Mouse (Mus musculus) heart, adult 2 months (tissue): Measurements from ENCODE around the gene Vcam1. TPM values are rescaled to one million over a fixed set of nuclear protein-coding genes. Genes with fewer than 3 reads are reported as not detected.
A peak's percentile ranks its signal among the peaks of the same experiment; 100 is the strongest.

ENCODE experiments used
- DNase-seq, 2 experiments: peaks; one replicate each; pipeline ENCODE4 v3.0.0; 2021
- H3K27ac ChIP-seq: fragments of 200-600 bp; 2 replicates; pipeline ENCODE4 v1.8.1; 2022
- H3K27me3 ChIP-seq: fragments of 200-500 bp; 2 replicates; pipeline ENCODE4 v1.6.1; 2012; ENCODE audit warnings: mild to moderate bottlenecking, low read length, inconsistent platforms, mixed read lengths; ENCODE audit not compliant: control insufficient read depth, insufficient read depth
- H3K36me3 ChIP-seq: fragments of 200-500 bp; 2 replicates; pipeline ENCODE4 v1.6.1; 2012; ENCODE audit warnings: low read length, inconsistent platforms; ENCODE audit not compliant: control insufficient read depth, insufficient read depth
- H3K4me1 ChIP-seq: fragments of 200-500 bp; 2 replicates; pipeline ENCODE4 v1.6.1; 2011; ENCODE audit warnings: low read length; ENCODE audit not compliant: control insufficient read depth, insufficient read depth
- H3K4me3 ChIP-seq: fragments of 200-600 bp; 2 replicates; pipeline ENCODE4 v1.8.1; 2022
- H3K79me2 ChIP-seq: fragments of 200-500 bp; replicated peaks from 2 replicates; pipeline ENCODE4 v1.6.1; 2012; ENCODE audit warnings: mild to moderate bottlenecking, inconsistent platforms, low read length, moderate library complexity, mixed read lengths; ENCODE audit not compliant: control insufficient read depth, insufficient read depth
- H3K9ac ChIP-seq: fragments of 200-500 bp; 2 replicates; pipeline ENCODE4 v1.6.1; 2012; ENCODE audit warnings: low read depth, mild to moderate bottlenecking, control low read depth, inconsistent platforms, low read length, mixed read lengths
- CTCF ChIP-seq: fragments of 200-600 bp; IDR thresholded peaks from 2 replicates; pipeline ENCODE4 v1.8.1; 2022; ENCODE audit warnings: antibody characterized with exemption, mild to moderate bottlenecking, moderate library complexity
- EP300 ChIP-seq: fragments of 200-500 bp; IDR thresholded peaks from 2 replicates; pipeline ENCODE4 v1.6.1; 2011; ENCODE audit warnings: low read depth, low read length, control low read depth; ENCODE audit not compliant: insufficient read depth
- POLR2A ChIP-seq: fragments of 200-500 bp; IDR thresholded peaks from 2 replicates; pipeline ENCODE4 v1.6.1; 2011; ENCODE audit warnings: mild to moderate bottlenecking, low read depth, low read length, control low read depth; ENCODE audit not compliant: insufficient read depth
- WGBS: fragments of 180-500 bp; shearing (Covaris S2); methylation state at CpG from one replicate; pipeline ENCODE4 v1.1.7; 2018; 5-methylcytosine and 5-hydroxymethylcytosine counted together
- intact Hi-C: fragments of 180-260 bp; cut with DNase I; formaldehyde crosslinking; loops from one replicate; pipeline ENCODE4 v1.15.1; 2025
- polyA plus RNA-seq: library from polyadenylated mRNA; depleted of rRNA; stranded (reverse); fragments of >200 nt; gene quantifications from 2 replicates; pipeline ENCODE4 v1.2.3, GENCODE M21; 2012
- total RNA-seq, 2 experiments: library from RNA; stranded (reverse); gene quantifications; 2 replicates each; pipeline ENCODE4 v1.2.3; 2021

The Vcam1 gene
- total and polyA plus RNA-seq, 3 experiments = 5.8 to 15.3 (median 14.7) TPM

DNA sequence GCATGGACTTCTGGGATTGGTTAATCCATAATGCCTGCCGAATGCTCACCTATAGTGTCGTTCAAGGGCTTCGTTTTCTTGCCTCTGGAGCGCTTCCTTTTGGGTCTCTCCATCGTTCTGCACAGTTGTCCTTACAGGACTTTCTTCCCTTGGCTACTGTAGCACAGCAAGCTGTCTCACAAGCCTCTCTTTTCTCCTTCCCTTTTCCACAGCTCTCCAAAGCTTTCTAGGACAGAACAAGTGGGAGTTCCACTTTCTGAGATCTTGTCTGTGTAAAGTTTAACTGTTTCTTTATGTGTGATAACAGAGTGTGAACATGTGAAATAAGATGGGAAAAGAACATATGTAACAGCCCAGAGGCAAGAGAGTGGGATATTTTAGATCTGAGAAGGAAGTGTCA lies 34.0 kb upstream of the Vcam1 start:
- H3K36me3 ChIP-seq = peaks cover under 1% of the 10 kb centered on the region
- TF ChIP-seq CTCF (no peak), EP300 (no peak), POLR2A (no peak)
- no peak overlapping the region for H3K27ac ChIP-seq
- no peak overlapping the region for H3K4me3 ChIP-seq
- no peak overlapping the region for H3K9ac ChIP-seq
- no peaks in the 10 kb centered on the region for H3K79me2 ChIP-seq
- intact Hi-C loops = loop anchor here (5.0 kb wide), 1 partner anchor 66 kb away; no protein-coding TSS in a partner anchor
- no peak for DNase-seq
- no peaks in the 10 kb centered on the region for H3K27me3 ChIP-seq
- WGBS = 84% methylated on average over 5 of the region's 5 CpGs
- peaks cover 1% of the 10 kb centered on the region for H3K4me1 ChIP-seq

GRCm38 (mm10) chr3:116162097-116162666 lies 32.7 kb upstream of the Vcam1 start:
- peak in 1 of 2 experiments; percentile 18 for DNase-seq
- Histone ChIP-seq H3K79me2 (no peaks in the 10 kb centered on the region), H3K27ac (peak overlapping the region; percentile 2; the same call in 1 of the 2 replicates), H3K9ac (no peak overlapping the region), H3K36me3 (no peaks in the 10 kb centered on the region; the same call in 1 of the 2 replicates), H3K4me1 (peaks cover 1% of the 10 kb centered on the region), H3K27me3 (no peaks in the 10 kb centered on the region), H3K4me3 (no peak overlapping the region)
- intact Hi-C loops = loop anchor here (5.0 kb wide), 1 partner anchor 65 kb away; no protein-coding TSS in a partner anchor
- 59% methylated on average over 9 of the region's 9 CpGs for WGBS
- TF ChIP-seq POLR2A (no peak), CTCF (no peak), EP300 (no peak)

DNA sequence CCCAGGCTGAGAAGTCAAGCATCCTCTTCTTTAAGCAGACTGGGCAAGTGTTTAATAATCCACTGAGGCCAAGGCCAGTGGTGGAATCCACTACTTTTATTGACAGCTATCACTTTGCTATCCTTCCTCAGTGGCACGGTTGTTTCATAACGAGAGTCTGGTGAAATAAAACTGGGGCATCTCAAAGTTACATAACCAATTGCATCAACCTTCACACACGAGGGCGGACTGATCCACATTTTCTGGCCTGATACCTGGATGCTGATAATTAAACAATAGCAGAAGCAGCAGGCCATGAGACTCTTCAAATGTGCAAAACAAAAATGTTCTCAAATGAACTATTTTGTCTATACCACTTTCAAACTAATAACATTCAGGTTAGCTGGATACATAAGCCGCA lies 29.9 kb upstream of the Vcam1 start:
- TF ChIP-seq POLR2A = no peak
- TF ChIP-seq CTCF = no peak
- no peak for TF ChIP-seq EP300
- no peak overlapping the region for H3K9ac ChIP-seq
- H3K4me1 ChIP-seq = peaks cover 1% of the 10 kb centered on the region
- intact Hi-C loops = no loop called here
- no peak overlapping the region for H3K4me3 ChIP-seq
- WGBS = 95% methylated on average over 5 of the region's 5 CpGs
- no peaks in the 10 kb centered on the region for H3K79me2 ChIP-seq
- H3K36me3 ChIP-seq = no peaks in the 10 kb centered on the region
- no peak for DNase-seq
- no peaks in the 10 kb centered on the region for H3K27me3 ChIP-seq
- no peak overlapping the region for H3K27ac ChIP-seq

DNA sequence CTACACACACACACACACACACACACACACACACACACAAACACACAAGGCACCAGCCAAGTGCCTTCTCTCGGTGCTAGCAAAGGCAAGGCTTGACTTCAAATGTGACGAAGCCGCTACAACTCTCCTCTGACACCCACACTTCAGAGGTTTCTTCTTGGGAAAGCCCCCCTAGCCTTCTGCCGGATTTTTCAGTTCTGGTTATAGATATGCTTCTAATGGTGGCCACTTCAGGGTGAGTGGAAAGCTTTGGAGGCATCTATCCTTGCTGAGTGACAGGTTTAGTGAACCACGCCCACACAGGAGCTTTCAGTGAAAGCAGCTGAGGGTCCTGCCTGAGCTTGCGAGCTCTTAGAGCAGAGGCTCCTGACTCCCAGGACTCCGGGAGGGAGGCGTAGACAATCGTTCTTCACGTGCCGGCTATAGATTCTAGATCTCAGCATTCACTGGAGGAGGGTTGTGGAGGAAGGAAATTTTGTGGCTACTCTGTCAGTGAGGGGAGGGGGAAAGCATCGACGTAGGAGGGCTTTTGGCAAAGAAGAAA lies 28.0 kb upstream of the Vcam1 start:
- WGBS = 68% methylated on average over 13 of the region's 13 CpGs
- H3K36me3 ChIP-seq = no peaks in the 10 kb centered on the region
- H3K79me2 ChIP-seq = no peaks in the 10 kb centered on the region
- intact Hi-C loops = no loop called here
- no peak for DNase-seq
- no peak overlapping the region for H3K27ac ChIP-seq
- peaks cover 1% of the 10 kb centered on the region for H3K4me1 ChIP-seq
- H3K27me3 ChIP-seq = no peaks in the 10 kb centered on the region
- H3K4me3 ChIP-seq = no peak overlapping the region
- TF ChIP-seq POLR2A (no peak), EP300 (no peak), CTCF (no peak)
- H3K9ac ChIP-seq = no peak overlapping the region

DNA sequence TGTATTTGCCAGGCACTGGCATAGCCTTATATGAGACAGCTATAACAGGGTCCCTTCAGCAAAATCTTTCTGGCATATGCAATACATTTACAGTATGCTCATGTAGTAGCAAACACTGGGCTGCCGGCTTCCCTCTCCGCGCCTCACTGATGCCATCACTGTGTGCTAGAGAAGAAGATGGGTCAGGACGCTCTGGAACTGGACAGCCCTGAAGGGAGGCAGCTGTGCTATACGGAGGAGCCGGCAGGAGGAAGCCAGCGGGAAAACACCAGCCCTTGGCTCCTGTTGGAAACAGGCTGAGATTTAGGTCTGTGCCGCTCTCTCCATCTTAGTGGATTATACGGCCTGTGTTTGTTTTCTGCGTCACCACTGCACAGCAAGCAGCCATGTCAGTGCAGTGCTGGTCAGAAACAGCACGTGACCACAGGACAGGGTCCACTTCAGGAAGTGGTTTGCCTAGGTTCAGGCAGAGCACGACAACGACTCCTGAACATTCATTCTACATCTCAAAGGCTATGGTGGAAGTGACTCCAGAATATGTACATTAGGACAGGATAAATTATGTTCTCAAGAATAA lies 20.7 kb upstream of the Vcam1 start:
- Histone ChIP-seq H3K79me2 (no peaks in the 10 kb centered on the region), H3K4me1 (no peaks in the 10 kb centered on the region), H3K9ac (no peak overlapping the region), H3K4me3 (no peak overlapping the region), H3K36me3 (no peaks in the 10 kb centered on the region), H3K27ac (no peak overlapping the region), H3K27me3 (no peaks in the 10 kb centered on the region)
- no peak for DNase-seq
- 81% methylated on average over 13 of the region's 13 CpGs for WGBS
- intact Hi-C loops = no loop called here
- TF ChIP-seq CTCF (no peak), EP300 (no peak), POLR2A (no peak)

DNA sequence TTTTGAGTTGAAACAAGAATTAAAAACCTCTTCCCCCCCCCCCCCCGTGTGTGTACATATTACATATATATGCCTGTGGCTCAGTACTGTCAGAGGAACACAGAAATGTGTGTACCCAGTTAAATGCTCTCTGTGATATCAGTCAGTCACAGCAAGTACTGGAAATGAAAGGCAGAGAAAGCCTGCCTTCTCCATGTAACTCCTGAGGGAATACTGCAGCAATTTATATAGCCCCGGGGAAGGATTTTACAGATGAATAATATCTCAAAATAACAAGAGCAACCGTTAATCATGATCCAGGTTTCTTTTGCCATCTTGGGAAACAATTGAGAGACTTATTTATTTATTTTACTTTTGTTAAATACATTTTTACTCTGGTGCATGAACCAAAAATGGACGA lies 19.6 kb upstream of the Vcam1 start:
- no peaks in the 10 kb centered on the region for H3K27me3 ChIP-seq
- H3K4me1 ChIP-seq = no peaks in the 10 kb centered on the region
- no peaks in the 10 kb centered on the region for H3K36me3 ChIP-seq
- no peak for DNase-seq
- TF ChIP-seq POLR2A = no peak
- H3K4me3 ChIP-seq = no peak overlapping the region
- H3K79me2 ChIP-seq = no peaks in the 10 kb centered on the region
- 38% methylated on average over 4 of the region's 4 CpGs for WGBS
- no peak overlapping the region for H3K27ac ChIP-seq
- intact Hi-C loops = no loop called here
- H3K9ac ChIP-seq = no peak overlapping the region
